10 mouse cellular contexts compared by ENCODE assay signal in genomic region chr15:83168875-83169771, GRCm38 (mm10). TPM values are rescaled to one million over a fixed set of nuclear protein-coding genes. Genes with fewer than 3 reads are reported as not detected.
DNase-seq lines count a peak whose midpoint lies in the region; ATAC-seq lines count a peak whose summit lies in the region.
"Had no signal": no experiment of that assay in that cellular context is flagged by ENCODE, and none has a peak within 500 bp of the region (broad histone marks: within the 10 kb centered on the region; RNA-seq: fewer than 3 reads in every experiment).

No protein-coding gene starts in this region.

- intact Hi-C loops in left cerebral cortex, postnatal 4 days (cut with DNase I) = no loop called here

- H3K9me3 ChIP-seq in heart, embryonic 10.5 days = no peaks in the 10 kb centered on the region
- no peaks in the 10 kb centered on the region for H3K9me3 ChIP-seq in liver, embryonic 11.5 days (ENCODE audit: control insufficient read depth, low read length)
- H3K9me3 ChIP-seq: limb, embryonic 12.5 days had no signal

- H3K9ac ChIP-seq in liver, embryonic 11.5 days (ENCODE audit: low read depth, low read length) = peak overlapping the region; percentile 94
- H3K9ac ChIP-seq: limb, embryonic 12.5 days had no signal

- peak overlapping the region; percentile 22 for H3K4me3 ChIP-seq in heart, embryonic 10.5 days
- peak overlapping the region; percentile 97 for H3K4me3 ChIP-seq in liver, embryonic 11.5 days (ENCODE audit: low read depth, low read length)
- H3K4me3 ChIP-seq: limb, embryonic 12.5 days had no signal

- peak overlapping the region; percentile 69 for H3K27ac ChIP-seq in heart, embryonic 10.5 days
- H3K27ac ChIP-seq in liver, embryonic 11.5 days (ENCODE audit: low read depth, low read length) = peak overlapping the region; percentile 95
- H3K27ac ChIP-seq: limb, embryonic 12.5 days had no signal

- peak overlapping the region; percentile 98 for H3K4me2 ChIP-seq in liver, embryonic 11.5 days

- H3K27me3 ChIP-seq in heart, embryonic 10.5 days (ENCODE audit: insufficient read depth, poor library complexity, severe bottlenecking) = no peaks in the 10 kb centered on the region
- no peaks in the 10 kb centered on the region for H3K27me3 ChIP-seq in liver, embryonic 11.5 days (replicated peaks; ENCODE audit: control insufficient read depth, insufficient read depth, low read length)
- H3K27me3 ChIP-seq: CH12.LX; limb, embryonic 12.5 days had no signal

- DNase-seq in heart, embryonic 10.5 days (ENCODE audit: low spot score) = no peak
- DNase-seq in heart, postnatal 4 days = no peak
- DNase-seq in urinary bladder, adult 2 months (ENCODE audit: low spot score) = peak; percentile 21
- DNase-seq in urinary bladder, adult 18-20 months (ENCODE audit: low spot score in 2 of 2) = no peak
- no peak for DNase-seq in liver, embryonic 11.5 days (ENCODE audit: low spot score)
- no peak for DNase-seq in left cerebral cortex, postnatal 4 days
- no peak for DNase-seq in spleen, adult 12 weeks (ENCODE audit: low spot score)
- no peak for DNase-seq in layer of hippocampus, adult 9-11 months

- 73% methylated on average over 7 of the region's 7 CpGs for WGBS in heart, embryonic 10.5 days
- WGBS in liver, embryonic 11.5 days = 73% methylated on average over 7 of the region's 7 CpGs

- peaks cover 69% of the 10 kb centered on the region for H3K4me1 ChIP-seq in heart, embryonic 10.5 days
- peaks cover 65% of the 10 kb centered on the region for H3K4me1 ChIP-seq in liver, embryonic 11.5 days (replicated peaks; ENCODE audit: control insufficient read depth, insufficient read depth, low read length)

- no peak for ATAC-seq in liver, embryonic 11.5 days (replicated peaks; ENCODE audit: low FRiP score)

- peaks cover 7% of the 10 kb centered on the region; the same call in 1 of the 2 replicates for H3K36me3 ChIP-seq in heart, embryonic 10.5 days
- peaks cover 3% of the 10 kb centered on the region; the same call in 1 of the 2 replicates for H3K36me3 ChIP-seq in liver, embryonic 11.5 days (ENCODE audit: control insufficient read depth, insufficient read depth, low read length)

RNA-seq across cellular contexts. Expression of gene Cyb5r3, which starts 3.3 kb away (rescaled TPM):
- polyA plus RNA-seq in heart, embryonic 10.5 days (2016; fragmentation: Nextera tagmentation; extraction: Ambion mirVana) = 177 and 178 TPM in 2 replicates
- 100 to 1,000 TPM; 135 to 141 TPM for total RNA-seq in heart, postnatal 4 days (2021)
- polyA plus RNA-seq in urinary bladder, adult 2 months (2012; rRNA removed) = 131 and 197 TPM in 2 replicates
- polyA plus RNA-seq in liver, embryonic 11.5 days (2014; fragmentation: Nextera tagmentation; extraction: Ambion mirVana) = 210 and 219 TPM in 2 replicates
- 100 to 1,000 TPM; 106 TPM for total RNA-seq in left cerebral cortex, postnatal 4 days (2021)

RNA-seq across cellular contexts. Expression of gene Poldip3, which starts 19.9 kb away (rescaled TPM):
- 105 and 119 TPM in 2 replicates for polyA plus RNA-seq in heart, embryonic 10.5 days (2016; fragmentation: Nextera tagmentation; extraction: Ambion mirVana)
- total RNA-seq in heart, postnatal 4 days (2021) = 10 to 100 TPM; 52.6 to 58.4 TPM
- 60.9 and 64.6 TPM in 2 replicates for polyA plus RNA-seq in urinary bladder, adult 2 months (2012; rRNA removed)
- 117 and 127 TPM in 2 replicates for polyA plus RNA-seq in liver, embryonic 11.5 days (2014; fragmentation: Nextera tagmentation; extraction: Ambion mirVana)
- total RNA-seq in left cerebral cortex, postnatal 4 days (2021) = 10 to 100 TPM; 92.9 to 94.2 TPM

RNA-seq across cellular contexts. Expression of gene Rrp7a, which starts 46.5 kb away (rescaled TPM):
- polyA plus RNA-seq in heart, embryonic 10.5 days (2016; fragmentation: Nextera tagmentation; extraction: Ambion mirVana) = 52.7 and 64.6 TPM in 2 replicates
- total RNA-seq in heart, postnatal 4 days (2021) = 10 to 100 TPM; 54.6 to 56.3 TPM
- 56.1 and 60.9 TPM in 2 replicates for polyA plus RNA-seq in urinary bladder, adult 2 months (2012; rRNA removed)
- 71.1 and 77.6 TPM in 2 replicates for polyA plus RNA-seq in liver, embryonic 11.5 days (2014; fragmentation: Nextera tagmentation; extraction: Ambion mirVana)
- 100 to 1,000 TPM; 125 to 127 TPM for total RNA-seq in left cerebral cortex, postnatal 4 days (2021)
